Mouse (Mus musculus) CH12.LX (cell line): ENCODE data around the gene Ankmy2. TPM values are rescaled to one million over a fixed set of nuclear protein-coding genes. Genes with fewer than 3 reads are reported as not detected.

Experiments
- DNase-seq: peaks from one replicate; pipeline ENCODE4 v3.0.0-alpha.2; 2013; ENCODE audit errors: extremely low read depth
- H3K27ac ChIP-seq: 2 replicates; pipeline ENCODE4 v1.5.1; 2012; ENCODE audit warnings: low read depth, mild to moderate bottlenecking, control low read depth, moderate library complexity; ENCODE audit not compliant: insufficient read depth
- H3K27me3 ChIP-seq: replicated peaks from 2 replicates; pipeline ENCODE3; 2012; ENCODE audit warnings: inconsistent platforms
- H3K36me3 ChIP-seq, 2 experiments: replicated peaks in 1 of 2; 2 replicates each; pipeline versions ENCODE3 to v1.6.1; 2012; ENCODE audit warnings: inconsistent platforms in 1 of 2, low read length in 1 of 2, mild to moderate bottlenecking in 1 of 2, mixed read lengths in 1 of 2, moderate library complexity in 1 of 2; ENCODE audit not compliant: control insufficient read depth in 1 of 2, insufficient read depth in 1 of 2
- H3K4me1 ChIP-seq, 2 experiments: 2 replicates each; pipeline ENCODE4 v1.6.1; 2012; ENCODE audit warnings: inconsistent platforms in 1 of 2, moderate library complexity in 1 of 2; ENCODE audit not compliant: insufficient read depth in 2 of 2, control insufficient read depth in 1 of 2
- H3K4me2 ChIP-seq: 2 replicates; pipeline ENCODE4 v1.6.1; 2012; ENCODE audit warnings: low read depth, mild to moderate bottlenecking, control low read depth; ENCODE audit not compliant: poor library complexity, insufficient read depth, severe bottlenecking
- H3K4me3 ChIP-seq, 3 experiments: fragments of 150-350 bp in 1 of 3; sonication (generic) in 1 of 3; replicated peaks in 1 of 3; 2 replicates each; pipeline versions ENCODE3 to v1.5.1; 2011 to 2012; ENCODE audit warnings: low read depth in 2 of 3, low read length in 2 of 3, mild to moderate bottlenecking in 2 of 3, moderate library complexity in 2 of 3, control low read depth in 1 of 3, improper control_type of control experiment in 1 of 3, inconsistent platforms in 1 of 3, mixed read lengths in 1 of 3; ENCODE audit not compliant: poor library complexity in 1 of 3
- H3K79me2 ChIP-seq: replicated peaks from 2 replicates; pipeline ENCODE4 v1.6.1; 2012; ENCODE audit warnings: mild to moderate bottlenecking, moderate library complexity; ENCODE audit not compliant: control insufficient read depth, poor library complexity, insufficient read depth, severe bottlenecking; ENCODE audit errors: extremely low read depth
- H3K9ac ChIP-seq: 2 replicates; pipeline ENCODE4 v1.6.1; 2012; ENCODE audit warnings: low read depth, mild to moderate bottlenecking, control low read depth, moderate library complexity; ENCODE audit not compliant: insufficient read depth
- H3K9me3 ChIP-seq: replicated peaks from 2 replicates; pipeline ENCODE3; 2012; ENCODE audit warnings: low read length, inconsistent platforms, mixed read lengths
- BHLHE40 ChIP-seq: IDR thresholded peaks from 2 replicates; pipeline ENCODE4 v1.6.1; 2011; ENCODE audit warnings: mild to moderate bottlenecking, low read depth, low read length, improper control_type of control experiment
- CHD2 ChIP-seq: IDR thresholded peaks from 2 replicates; pipeline ENCODE4 v1.6.1; 2011; ENCODE audit warnings: low read length, improper control_type of control experiment
- ELF1 ChIP-seq: IDR thresholded peaks from 2 replicates; pipeline ENCODE4 v1.6.1; 2014; ENCODE audit warnings: low read depth, mild to moderate bottlenecking, inconsistent platforms, low read length, improper control_type of control experiment
- ETS1 ChIP-seq: conservative IDR thresholded peaks from 2 replicates; pipeline ENCODE4 v1.6.1; 2012; ENCODE audit warnings: low read depth, mild to moderate bottlenecking, inconsistent platforms, low read length, improper control_type of control experiment, moderate library complexity
- GABPA ChIP-seq: IDR thresholded peaks from 2 replicates; pipeline ENCODE4 v1.6.1; 2012; ENCODE audit warnings: low read depth, low read length, improper control_type of control experiment, inconsistent platforms; ENCODE audit not compliant: insufficient replicate concordance
- HCFC1 ChIP-seq: IDR thresholded peaks from 2 replicates; pipeline ENCODE4 v1.6.1; 2012; ENCODE audit warnings: low read depth, mild to moderate bottlenecking, inconsistent platforms, low read length, improper control_type of control experiment
- JUN ChIP-seq: IDR thresholded peaks from 2 replicates; pipeline ENCODE4 v1.6.1; 2011; ENCODE audit warnings: low read depth, mild to moderate bottlenecking, low read length, improper control_type of control experiment, moderate library complexity; ENCODE audit not compliant: insufficient read depth
- KAT2A ChIP-seq: IDR thresholded peaks from 2 replicates; pipeline ENCODE4 v1.6.1; 2012; ENCODE audit warnings: low read length, improper control_type of control experiment, inconsistent platforms; ENCODE audit not compliant: insufficient replicate concordance
- MAX ChIP-seq: IDR thresholded peaks from 2 replicates; pipeline ENCODE4 v1.6.1; 2011; ENCODE audit warnings: low read length, improper control_type of control experiment
- MAZ ChIP-seq: IDR thresholded peaks from 2 replicates; pipeline ENCODE4 v1.6.1; 2012; ENCODE audit warnings: low read depth, mild to moderate bottlenecking, inconsistent platforms, low read length, improper control_type of control experiment, moderate library complexity
- MEF2A ChIP-seq: IDR thresholded peaks from 2 replicates; pipeline ENCODE4 v1.6.1; 2014; ENCODE audit warnings: low read depth, mild to moderate bottlenecking, inconsistent platforms, low read length, improper control_type of control experiment, borderline replicate concordance
- MXI1 ChIP-seq: IDR thresholded peaks from 2 replicates; pipeline ENCODE4 v1.6.1; 2011; ENCODE audit warnings: mild to moderate bottlenecking, low read depth, low read length, improper control_type of control experiment
- NRF1 ChIP-seq: IDR thresholded peaks from 2 replicates; pipeline ENCODE4 v1.6.1; 2014; ENCODE audit warnings: low read depth, mild to moderate bottlenecking, inconsistent platforms, low read length, improper control_type of control experiment, moderate library complexity
- RCOR1 ChIP-seq: conservative IDR thresholded peaks from 2 replicates; pipeline ENCODE4 v1.6.1; 2012; ENCODE audit warnings: low read depth, mild to moderate bottlenecking, inconsistent platforms, low read length, improper control_type of control experiment
- TBP ChIP-seq: conservative IDR thresholded peaks from 2 replicates; pipeline ENCODE4 v1.6.1; 2011; ENCODE audit warnings: low read depth, low read length, improper control_type of control experiment
- TCF12 ChIP-seq: IDR thresholded peaks from 2 replicates; pipeline ENCODE4 v1.6.1; 2014; ENCODE audit warnings: low read depth, mild to moderate bottlenecking, inconsistent platforms, low read length, improper control_type of control experiment
- USF1 ChIP-seq: IDR thresholded peaks from 2 replicates; pipeline ENCODE4 v1.6.1; 2014; ENCODE audit warnings: low read depth, mild to moderate bottlenecking, inconsistent platforms, low read length, improper control_type of control experiment
- USF2 ChIP-seq: conservative IDR thresholded peaks from 2 replicates; pipeline ENCODE4 v1.6.1; 2011; ENCODE audit warnings: low read depth, low read length, improper control_type of control experiment
- ZC3H11A ChIP-seq: IDR thresholded peaks from 2 replicates; pipeline ENCODE4 v1.6.1; 2012; ENCODE audit warnings: low read depth, mild to moderate bottlenecking, inconsistent platforms, low read length, improper control_type of control experiment
- dilution Hi-C: fragments of 300-500 bp; cut with MboI; formaldehyde crosslinking; loops from 2 replicates; pipeline ENCODE4 v1.14.3; 2020; ENCODE audit warnings: low sequenced_read_pairs; ENCODE audit not compliant: extremely low pct_unique_long_range_greater_than_20kb, extremely low pct_ligation_motif_present
- in situ Hi-C: fragments of 300-500 bp; cut with MboI; formaldehyde crosslinking; loops from 3 replicates; pipeline ENCODE4 v1.14.3; 2019; ENCODE audit warnings: low sequenced_read_pairs, low pct_ligation_motif_present, low pct_unique_long_range_greater_than_20kb, mixed read lengths
- polyA plus RNA-seq: library from polyadenylated mRNA; unstranded; fragments of >175 nt; gene quantifications from 2 replicates; pipeline ENCODE4 v1.2.1, GENCODE M21; 2012; ENCODE audit warnings: low read depth; ENCODE audit not compliant: insufficient read length
- total RNA-seq, 2 experiments: library from RNA; depleted of rRNA; stranded (reverse); fragments of 300-350 nt in 1 of 2; fragments of >200 nt in 1 of 2; gene quantifications; 2 replicates each; pipeline ENCODE4 v1.2.3; 2012 to 2014

Ankmy2 gene
- total and polyA plus RNA-seq, 3 experiments: 13.8 to 19.1 (median 16.7) TPM

DNA sequence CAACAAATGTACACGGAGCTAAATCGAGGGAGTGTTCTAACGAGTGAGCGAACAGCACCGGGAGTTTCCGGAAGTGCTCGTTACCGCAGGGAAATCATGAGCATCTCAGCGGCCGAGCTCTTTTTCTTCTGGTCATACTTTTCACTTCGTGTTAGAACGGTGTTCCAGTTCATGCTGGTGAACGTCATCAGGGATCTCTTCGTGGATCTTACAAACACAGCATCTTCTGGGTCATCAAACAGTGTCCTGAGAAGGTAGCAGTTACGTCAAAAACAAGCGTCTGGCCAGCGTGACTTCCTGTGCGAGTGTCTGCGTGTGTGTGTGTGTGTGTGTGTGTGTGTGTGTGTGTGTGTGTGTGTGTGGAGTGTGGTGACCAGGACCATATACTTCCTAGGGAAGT, 51.5 kb downstream of the Ankmy2 start:
- Histone ChIP-seq H3K9me3 (no peaks in the 10 kb centered on the region), H3K4me2 (no peak overlapping the region), H3K4me1 (peaks cover 3 to 4% of the 10 kb centered on the region in 2 experiments; a peak in 3 of 4 replicates), H3K9ac (no peak overlapping the region), H3K79me2 (no peaks in the 10 kb centered on the region), H3K27ac (no peak overlapping the region), H3K4me3 (peak overlapping the region; percentile 9 to 37 (median 22)), H3K27me3 (no peaks in the 10 kb centered on the region), H3K36me3 (no peaks in the 10 kb centered on the region)
- TF ChIP-seq HCFC1 (peak; percentile 52; the same call in 1 of the 2 replicates), ZC3H11A (no peak), TCF12 (0 out of 2 replicates have a peak, but pooled peaks have one; percentile 11), ELF1 (peak; percentile 51)
- DNase-seq: peak; percentile 45
- in situ Hi-C loops: no loop called here
- dilution Hi-C loops: no loop called here

GRCm38 (mm10) chr12:36210096-36210495, 53.2 kb downstream of the Ankmy2 start:
- Histone ChIP-seq H3K9ac (no peak overlapping the region), H3K4me1 (peaks cover 3 to 13% of the 10 kb centered on the region in 2 experiments; a peak in 3 of 4 replicates), H3K27me3 (no peaks in the 10 kb centered on the region), H3K9me3 (no peaks in the 10 kb centered on the region), H3K36me3 (no peaks in the 10 kb centered on the region), H3K4me2 (no peak overlapping the region), H3K79me2 (no peaks in the 10 kb centered on the region), H3K4me3 (no peak overlapping the region), H3K27ac (no peak overlapping the region)
- in situ Hi-C loops: loop anchor here (10.0 kb wide), 1 partner anchor 465 kb away; no protein-coding TSS in a partner anchor
- dilution Hi-C loops: no loop called here
- TF ChIP-seq MEF2A (no peak), TCF12 (no peak), GABPA (no peak), BHLHE40 (no peak), NRF1 (no peak), ELF1 (no peak), CHD2 (no peak), ETS1 (no peak), MAZ (no peak), JUN (no peak), KAT2A (no peak), USF2 (no peak), MAX (no peak), USF1 (no peak), MXI1 (no peak), TBP (no peak), RCOR1 (no peak)
- DNase-seq: no peak
